Mouse (Mus musculus) brown adipose tissue, adult 24 weeks (tissue): ENCODE measurements around the gene Igdcc4. TPM values are rescaled to one million over a fixed set of nuclear protein-coding genes. Genes with fewer than 3 reads are reported as not detected.

ENCODE experiments used
- H3K27ac ChIP-seq: fragments of 200-500 bp; replicated peaks from 2 replicates; pipeline ENCODE4 v1.5.1; 2012; ENCODE audit warnings: low read depth, mild to moderate bottlenecking, low read length
- H3K4me1 ChIP-seq: fragments of 200-500 bp; 2 replicates; pipeline ENCODE4 v1.6.1; 2012; ENCODE audit warnings: low read length, mixed read lengths; ENCODE audit not compliant: control insufficient read depth, insufficient read depth, insufficient read length
- H3K4me3 ChIP-seq: fragments of 200-500 bp; 2 replicates; pipeline ENCODE4 v1.5.1; 2012; ENCODE audit warnings: low read depth, mild to moderate bottlenecking, low read length, moderate library complexity; ENCODE audit not compliant: insufficient read depth
- polyA plus RNA-seq: library from polyadenylated mRNA; stranded (reverse); fragments of >200 nt; gene quantifications from 2 replicates; pipeline ENCODE4 v1.2.4, GENCODE M21; 2012; ENCODE audit not compliant: missing spikeins, insufficient read depth, insufficient read length

Gene Igdcc4
- polyA plus RNA-seq, 1 experiment: 0.55 TPM

DNA sequence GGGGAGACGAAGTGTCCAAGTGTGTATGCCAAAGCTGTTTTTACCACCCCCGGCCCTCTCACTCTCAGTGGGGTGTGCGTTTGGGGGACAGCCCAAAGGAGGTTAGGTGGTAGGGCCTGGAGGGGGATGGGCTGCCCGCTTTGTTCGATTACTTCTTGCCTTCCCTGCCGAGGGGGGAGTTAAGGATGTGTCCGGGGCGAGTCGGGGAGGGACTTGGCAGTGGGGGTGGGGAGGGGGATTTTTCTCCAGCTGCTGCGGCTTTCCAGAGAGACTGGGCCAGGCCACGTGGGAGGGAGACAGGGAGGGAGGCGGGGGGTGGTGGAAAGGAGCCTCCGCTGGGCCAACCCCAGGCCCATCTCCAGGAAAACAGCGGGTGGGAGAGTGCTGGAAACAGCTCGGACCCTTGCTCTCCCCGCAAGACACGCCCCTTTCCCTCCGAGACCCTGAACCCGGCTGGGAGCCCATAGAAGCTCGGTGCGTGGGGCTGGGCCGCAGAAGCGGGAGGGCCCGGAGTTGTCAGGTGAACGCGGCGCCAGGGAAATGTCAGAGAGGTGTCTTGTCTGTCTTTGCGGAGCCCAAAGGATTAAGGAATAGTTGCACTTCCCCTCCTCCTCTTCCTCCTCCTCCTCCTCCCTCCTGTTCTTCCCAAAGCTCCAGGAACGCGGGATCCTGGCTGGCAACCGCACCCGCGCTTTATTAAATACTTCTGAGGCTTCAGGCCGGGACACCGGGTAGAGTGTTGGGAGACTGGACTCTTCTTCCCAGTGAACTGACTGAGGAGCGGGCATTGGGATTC lies 1.3 kb downstream of the Igdcc4 start:
- Histone ChIP-seq H3K4me1 (no peaks in the 10 kb centered on the region; the same call in 1 of the 2 replicates), H3K4me3 (peak overlapping the region; percentile 48), H3K27ac (no peak overlapping the region)

GRCm38 (mm10) chr9:65103173-65103752 lies 2.0 kb downstream of the Igdcc4 start:
- H3K4me1 ChIP-seq: no peaks in the 10 kb centered on the region; the same call in 1 of the 2 replicates
- peak overlapping the region; percentile 35; the same call in 1 of the 2 replicates for H3K4me3 ChIP-seq
- H3K27ac ChIP-seq: no peak overlapping the region

DNA sequence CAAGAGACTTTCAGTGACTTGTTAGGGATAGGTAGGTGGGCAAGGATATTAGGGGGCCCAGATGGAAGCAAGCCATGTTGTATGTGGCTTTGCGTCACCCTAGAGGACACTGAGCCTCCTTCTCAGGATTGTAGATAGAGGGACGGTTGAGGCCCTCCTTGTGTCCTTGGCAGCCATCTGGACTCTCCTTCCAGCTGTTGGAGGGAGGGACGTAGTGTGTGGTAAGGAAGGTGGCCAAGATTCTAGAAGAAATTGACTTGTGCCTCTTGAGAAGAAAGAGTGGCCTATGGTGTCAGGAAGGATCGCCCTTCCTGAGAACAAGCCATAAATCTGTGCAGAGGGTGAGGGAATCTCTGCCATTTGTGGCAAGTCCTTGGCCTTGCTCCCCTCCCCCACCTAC lies 5.5 kb downstream of the Igdcc4 start:
- H3K27ac ChIP-seq: no peak overlapping the region
- no peak overlapping the region for H3K4me3 ChIP-seq
- no peaks in the 10 kb centered on the region; the same call in 1 of the 2 replicates for H3K4me1 ChIP-seq

- Histone ChIP-seq H3K4me3 (no peak overlapping the region), H3K4me1 (no peaks in the 10 kb centered on the region), H3K27ac (no peak overlapping the region)
Observed at GRCm38 (mm10) chr9:65107893-65108292, 6.6 kb downstream of the Igdcc4 start.

DNA sequence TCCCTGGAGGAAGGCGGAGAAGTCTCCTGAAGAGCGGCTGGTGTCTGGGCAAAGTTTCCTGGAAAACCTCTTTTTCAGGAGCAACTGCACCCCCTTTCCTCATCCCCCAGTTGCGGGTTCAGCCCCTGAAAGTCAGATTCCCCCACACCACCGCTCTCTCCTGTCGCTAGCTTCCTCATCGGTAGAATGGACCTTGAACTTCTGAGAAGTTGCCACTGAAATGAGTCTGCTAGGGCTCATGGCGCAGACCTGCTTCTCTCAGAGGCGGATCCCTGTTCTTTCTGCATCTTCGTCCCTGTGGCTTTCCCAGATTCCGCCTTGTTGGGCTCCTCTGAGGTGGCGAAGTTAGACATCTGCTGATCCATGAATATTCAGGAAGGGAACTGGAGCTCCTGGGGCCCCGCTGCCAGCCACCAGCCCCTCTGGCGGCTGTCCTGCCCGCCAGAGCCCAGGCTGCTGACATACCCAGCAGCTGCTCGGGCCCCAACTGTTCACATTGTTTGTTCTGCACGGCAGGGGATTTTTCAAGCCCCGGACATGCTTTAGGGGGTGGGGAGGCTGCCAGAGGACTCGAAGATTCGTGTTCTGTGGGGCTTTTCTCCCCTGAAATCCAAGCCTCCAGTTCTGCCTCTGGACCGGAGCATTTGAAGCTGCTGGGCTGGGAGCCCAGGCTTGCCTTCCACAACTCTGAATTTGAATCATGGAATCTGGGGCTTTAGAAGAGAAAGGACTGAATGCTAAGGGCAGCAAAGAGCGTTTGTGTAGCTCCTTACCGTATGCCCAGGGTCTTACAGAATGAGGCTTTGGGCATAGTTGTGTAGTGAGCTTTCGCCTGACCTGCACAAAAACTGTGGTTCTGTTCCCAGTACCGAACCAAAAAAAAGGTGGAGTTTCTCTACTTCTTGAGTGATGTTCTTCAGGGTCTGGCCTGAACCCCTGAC lies 8.1 kb downstream of the Igdcc4 start:
- Histone ChIP-seq H3K27ac (no peak overlapping the region), H3K4me3 (no peak overlapping the region), H3K4me1 (no peaks in the 10 kb centered on the region)

DNA sequence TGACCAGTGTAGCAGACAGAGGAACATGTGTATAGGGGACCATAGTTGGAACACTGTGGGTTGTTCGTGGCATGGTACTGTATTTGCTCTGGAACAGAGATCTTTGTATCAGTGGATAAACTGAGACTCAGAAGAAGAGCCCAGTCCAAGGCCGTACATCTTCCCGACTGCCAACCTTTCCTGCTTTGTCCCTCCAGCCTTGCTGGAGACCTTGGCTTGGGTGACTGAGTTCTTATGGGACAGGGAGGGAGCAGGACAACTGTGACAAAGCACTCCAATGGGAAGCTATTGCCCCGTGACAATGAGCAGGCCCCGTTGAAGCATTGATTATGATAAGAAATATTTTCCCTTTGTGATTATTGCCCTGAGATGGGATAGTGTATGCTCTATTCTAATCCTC lies 10.4 kb downstream of the Igdcc4 start:
- Histone ChIP-seq H3K4me3 (no peak overlapping the region), H3K4me1 (no peaks in the 10 kb centered on the region), H3K27ac (no peak overlapping the region)

DNA sequence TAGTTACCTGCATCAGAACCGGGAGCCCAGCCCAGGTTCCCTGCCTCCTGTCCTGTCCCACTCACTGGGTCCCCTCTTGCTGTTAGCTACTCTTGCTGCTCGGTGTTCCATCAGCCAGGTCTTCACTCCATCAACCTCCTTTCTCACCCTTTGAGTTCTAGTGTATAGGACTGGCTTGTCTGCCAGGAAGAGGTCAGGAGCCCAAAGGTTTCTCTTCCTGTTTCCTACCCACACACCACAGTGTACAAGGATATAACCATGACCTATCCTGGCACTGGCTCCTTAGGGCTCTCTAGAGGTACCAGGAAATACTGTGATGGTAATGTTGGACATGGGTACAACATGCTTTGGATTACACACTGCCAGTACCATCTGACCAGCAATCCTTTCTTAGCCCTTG lies 12.4 kb downstream of the Igdcc4 start:
- Histone ChIP-seq H3K4me3 (no peak overlapping the region), H3K4me1 (no peaks in the 10 kb centered on the region), H3K27ac (no peak overlapping the region)

- no peak overlapping the region for H3K4me3 ChIP-seq
- no peaks in the 10 kb centered on the region for H3K4me1 ChIP-seq
- H3K27ac ChIP-seq: no peak overlapping the region
Observed at GRCm38 (mm10) chr9:65115891-65116290, 14.6 kb downstream of the Igdcc4 start.

GRCm38 (mm10) chr9:65117516-65117915 lies 16.2 kb downstream of the Igdcc4 start:
- Histone ChIP-seq H3K4me3 (no peak overlapping the region), H3K4me1 (no peaks in the 10 kb centered on the region), H3K27ac (no peak overlapping the region)

- Histone ChIP-seq H3K27ac (no peak overlapping the region), H3K4me3 (no peak overlapping the region), H3K4me1 (no peaks in the 10 kb centered on the region)
Observed at GRCm38 (mm10) chr9:65120935-65121334, 19.6 kb downstream of the Igdcc4 start.

- H3K27ac ChIP-seq: no peak overlapping the region
- H3K4me1 ChIP-seq: no peaks in the 10 kb centered on the region
- no peak overlapping the region for H3K4me3 ChIP-seq
Observed at GRCm38 (mm10) chr9:65122545-65122944, 21.3 kb downstream of the Igdcc4 start.

GRCm38 (mm10) chr9:65123552-65124168 lies 22.4 kb downstream of the Igdcc4 start:
- Histone ChIP-seq H3K4me3 (peak overlapping the region; percentile 41; the same call in 1 of the 2 replicates), H3K27ac (no peak overlapping the region), H3K4me1 (no peaks in the 10 kb centered on the region)

- no peak overlapping the region for H3K4me3 ChIP-seq
- H3K4me1 ChIP-seq: no peaks in the 10 kb centered on the region
- no peak overlapping the region for H3K27ac ChIP-seq
Observed at GRCm38 (mm10) chr9:65128123-65128815, 27.0 kb downstream of the Igdcc4 start.

- Histone ChIP-seq H3K27ac (no peak overlapping the region), H3K4me1 (no peaks in the 10 kb centered on the region), H3K4me3 (no peak overlapping the region)
Observed at GRCm38 (mm10) chr9:65131717-65132116, 30.4 kb downstream of the Igdcc4 start.
